Mouse (Mus musculus) brain, embryonic 14.5 days (tissue): ENCODE measurements at regions not wholly inside any gene's neighbourhood (a gene's known extent, or its start where the extent isn't known, plus 50 kb on each side); places are given as distances from the start of the nearest gene placed in this dataset.

ENCODE experiments used
- CTCF ChIP-seq: fragments of 200-500 bp; IDR thresholded peaks from 2 replicates; pipeline ENCODE4 v1.5.1; 2012; ENCODE audit warnings: inconsistent platforms, mild to moderate bottlenecking, moderate library complexity, borderline replicate concordance; ENCODE audit not compliant: insufficient read depth, insufficient read length; ENCODE audit errors: extremely low read depth
- POLR2A ChIP-seq: fragments of 200-500 bp; IDR thresholded peaks from 2 replicates; pipeline ENCODE4 v1.6.1; 2012; ENCODE audit warnings: mild to moderate bottlenecking, inconsistent platforms, borderline replicate concordance; ENCODE audit not compliant: poor library complexity, insufficient read depth, insufficient read length, severe bottlenecking; ENCODE audit errors: extremely low read depth

- TF ChIP-seq POLR2A (no peak), CTCF (no peak)
Observed at GRCm38 (mm10) chr3:149415081-149415480, 424.7 kb upstream of the Adgrl2 start.
